Mouse (Mus musculus): ENCODE measurements around the gene Gm20481.
"Not testable (repeated sequence)": the region's sequence is repeated elsewhere in the genome, so short reads cannot be mapped to it uniquely, and the experiment has no call there.

Gm20481 gene

DNA sequence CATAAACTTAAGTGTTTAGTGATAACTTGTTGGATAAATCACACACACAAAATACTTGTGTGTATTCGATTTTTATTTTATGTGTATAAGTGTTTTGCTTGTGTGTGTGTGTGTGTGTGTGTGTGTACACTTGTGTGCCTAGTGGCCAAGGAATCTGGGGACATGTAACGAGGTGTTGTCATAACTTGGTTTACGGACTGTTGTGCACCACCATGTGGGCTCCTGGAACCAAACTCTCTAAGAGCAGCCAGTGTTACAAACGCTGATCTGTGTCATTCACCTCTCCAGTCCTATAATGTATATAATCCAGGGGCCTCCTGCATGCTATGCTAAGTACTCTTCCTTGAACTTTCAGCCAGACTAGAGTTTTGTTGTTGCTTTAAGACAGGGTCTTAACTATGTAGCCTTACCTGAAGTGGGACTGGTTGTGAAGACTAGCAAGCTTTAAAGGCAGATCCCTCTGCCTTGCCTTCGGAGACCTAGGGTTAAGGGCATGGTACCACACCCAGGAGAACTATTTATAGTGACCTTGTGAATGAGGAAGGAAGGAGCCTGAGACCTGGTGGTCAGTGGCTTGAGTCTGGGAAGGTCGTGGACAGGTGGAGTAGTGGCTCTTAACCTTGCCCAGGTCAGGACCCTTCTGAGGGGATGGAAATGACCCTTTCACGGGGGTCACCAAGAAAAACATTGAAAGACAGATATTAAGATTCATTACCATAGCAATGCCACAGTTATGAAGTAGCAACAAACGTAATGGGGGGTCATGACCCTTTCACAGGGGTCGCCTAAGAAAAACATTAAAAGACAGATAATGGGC lies 33.5 kb downstream of the Gm20481 start:
- DNase-seq (ENCODE audit: low read depth), result peak; percentile 41

DNA sequence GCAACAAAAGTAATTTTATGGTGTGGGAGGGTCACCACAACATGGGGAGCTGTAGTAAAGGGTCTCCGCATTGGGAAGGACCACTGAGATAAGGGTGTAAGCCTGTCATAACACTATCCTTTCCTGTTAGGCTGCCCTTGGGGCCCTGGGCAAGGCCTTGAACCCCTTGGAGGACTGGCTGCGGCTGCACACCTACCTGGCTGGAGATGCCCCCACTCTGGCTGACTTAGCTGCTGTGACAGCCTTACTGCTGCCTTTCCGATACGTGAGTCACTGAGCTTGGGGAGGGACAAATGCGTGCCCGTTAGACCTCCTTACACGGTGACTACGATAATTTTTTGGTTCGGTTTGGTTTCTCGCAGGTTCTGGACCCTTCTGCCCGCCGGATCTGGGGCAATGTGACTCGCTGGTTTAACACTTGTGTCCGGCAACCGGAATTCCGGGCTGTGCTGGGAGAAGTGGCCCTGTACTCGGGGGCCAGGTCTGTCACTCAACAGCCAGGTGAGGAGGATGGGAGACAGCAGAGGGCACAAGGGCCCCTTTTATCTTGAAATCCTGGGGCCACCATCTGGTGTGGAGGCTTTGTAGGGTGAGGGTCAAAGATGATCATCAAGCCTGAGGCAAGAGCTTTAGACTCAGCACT lies 34.5 kb downstream of the Gm20481 start:
- DNase-seq (ENCODE audit: low read depth), result no peak

GRCm38 (mm10) chr17:35005158-35005557 lies 35.4 kb downstream of the Gm20481 start:
- no peak for DNase-seq (ENCODE audit: low read depth)

DNA sequence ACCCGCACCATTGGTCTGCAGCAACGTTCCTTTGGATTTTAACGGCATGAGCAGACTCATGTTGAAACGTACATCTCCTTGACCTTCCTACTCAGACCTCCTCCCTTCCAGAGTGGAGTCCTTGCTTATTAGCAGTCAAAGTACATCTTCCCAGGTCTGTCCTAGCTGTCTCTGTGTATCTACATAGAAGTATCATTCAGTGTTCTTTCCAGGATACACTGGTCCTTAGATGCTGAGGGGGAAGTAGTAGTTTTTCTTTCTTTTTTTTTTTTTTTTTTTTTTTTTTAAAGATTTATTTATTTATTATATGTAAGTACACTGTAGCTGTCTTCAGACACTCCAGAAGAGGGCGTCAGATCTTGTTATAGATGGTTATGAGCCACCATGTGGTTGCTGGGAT lies 36.2 kb downstream of the Gm20481 start:
- DNase-seq (ENCODE audit: low read depth), result not testable (repeated sequence)

DNA sequence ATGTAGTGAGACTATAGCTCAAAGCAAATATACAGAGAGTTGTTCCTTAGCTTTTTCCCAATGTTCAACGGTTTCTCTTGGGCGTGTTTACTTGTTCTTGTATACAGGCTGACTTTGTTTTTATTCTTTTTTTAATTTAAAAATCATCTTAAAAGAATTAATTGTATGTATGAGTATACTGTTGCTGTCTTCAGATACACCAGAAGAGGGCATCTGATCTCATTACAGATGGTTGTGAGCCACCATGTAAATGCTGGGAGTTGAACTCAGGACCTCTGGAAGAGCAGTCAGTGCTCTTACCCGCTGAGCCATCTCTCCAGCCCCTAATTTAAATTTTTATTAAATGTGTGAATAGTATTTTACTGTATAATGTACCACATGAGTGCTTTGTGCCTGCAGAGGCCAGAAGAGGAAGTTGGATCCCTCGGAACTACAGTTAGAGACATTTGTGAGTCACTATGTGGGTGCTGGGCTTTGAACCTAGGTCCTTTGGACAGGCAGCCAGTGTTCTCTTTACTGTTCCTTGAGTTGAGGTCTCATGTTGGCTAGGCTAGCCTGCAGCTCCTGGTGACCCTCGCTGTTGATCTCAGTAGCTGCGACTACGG lies 37.8 kb downstream of the Gm20481 start:
- DNase-seq (ENCODE audit: low read depth), result no peak

GRCm38 (mm10) chr17:35009586-35009985 lies 39.9 kb downstream of the Gm20481 start:
- no peak for DNase-seq (ENCODE audit: low read depth)

- no peak for DNase-seq (ENCODE audit: low read depth)
Observed at GRCm38 (mm10) chr17:35011440-35011839, 41.7 kb downstream of the Gm20481 start.

GRCm38 (mm10) chr17:35012430-35012829 lies 42.7 kb downstream of the Gm20481 start:
- no peak for DNase-seq (ENCODE audit: low read depth)

- DNase-seq (ENCODE audit: low read depth), result no peak
Observed at GRCm38 (mm10) chr17:35013221-35013620, 43.5 kb downstream of the Gm20481 start.

GRCm38 (mm10) chr17:35015296-35015695 lies 45.6 kb downstream of the Gm20481 start:
- DNase-seq (ENCODE audit: low read depth), result no peak

- no peak for DNase-seq (ENCODE audit: low read depth)
Observed at GRCm38 (mm10) chr17:35016376-35016775, 46.7 kb downstream of the Gm20481 start, which contains the start of gene Vwa7. TSS of gene Vwa7 (plus strand) at chr17:35016579.

DNA sequence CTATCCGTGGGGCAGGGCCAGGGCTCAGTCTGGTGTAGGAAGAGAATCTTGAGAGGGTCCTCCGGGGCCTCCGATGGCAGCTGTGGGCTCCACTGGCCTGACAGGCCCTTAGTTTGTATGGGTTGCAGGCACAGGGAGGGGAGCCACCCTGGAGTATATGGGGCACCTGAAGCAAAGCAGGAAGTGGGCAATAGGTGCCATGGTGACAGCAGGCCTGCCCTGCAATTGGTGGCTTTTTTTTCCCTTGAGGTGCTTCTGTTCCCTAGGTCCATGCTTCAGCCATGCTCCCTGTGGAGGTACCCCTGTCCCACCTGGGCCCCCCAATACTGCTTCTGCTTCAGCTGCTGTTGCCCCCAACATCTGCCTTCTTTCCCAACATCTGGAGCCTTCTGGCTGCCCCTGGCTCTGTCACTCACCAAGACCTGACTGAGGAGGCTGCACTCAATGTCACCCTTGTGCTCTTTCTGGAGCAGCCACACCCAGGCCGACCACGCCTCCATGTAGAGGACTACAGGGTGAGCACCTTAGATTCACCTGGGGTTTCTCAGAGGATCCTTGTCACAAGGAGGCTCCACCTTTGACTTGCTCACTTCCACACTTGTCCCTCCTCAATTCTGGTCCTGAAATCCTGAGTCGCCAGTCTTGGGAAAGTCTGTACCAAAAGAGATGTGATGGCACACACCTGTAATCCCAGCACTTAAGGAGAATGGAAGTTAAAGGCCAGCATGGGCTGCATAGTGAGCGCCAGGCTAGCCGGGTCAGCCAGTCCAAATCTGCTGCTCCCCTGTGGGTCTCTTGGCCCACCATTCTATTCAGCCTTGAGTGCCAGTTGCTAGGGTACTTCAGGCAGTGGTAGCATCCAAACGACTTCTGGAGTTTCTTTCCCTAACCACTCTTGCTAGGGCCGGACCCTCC lies 47.3 kb downstream of the Gm20481 start:
- DNase-seq (ENCODE audit: low read depth), result peak; percentile 46

DNA sequence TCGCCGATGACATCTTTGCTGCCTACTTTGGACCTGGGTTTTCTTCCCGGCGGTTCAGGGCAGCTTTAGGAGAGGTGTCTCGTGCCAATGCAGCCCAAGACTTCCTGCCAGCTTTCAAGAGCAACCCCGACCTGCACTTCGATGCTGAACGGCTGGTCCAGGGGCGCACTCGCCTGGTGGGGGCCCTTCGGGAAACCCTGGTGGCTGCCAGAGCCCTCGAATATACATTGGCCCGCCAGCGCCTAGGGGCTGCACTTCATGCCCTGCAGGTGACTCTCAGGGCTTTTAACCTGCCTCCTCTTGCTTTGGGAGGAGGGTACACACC lies 48.0 kb downstream of the Gm20481 start:
- DNase-seq (ENCODE audit: low read depth), result no peak

GRCm38 (mm10) chr17:35018171-35018570 lies 48.5 kb downstream of the Gm20481 start:
- no peak for DNase-seq (ENCODE audit: low read depth)

- no peak for DNase-seq (ENCODE audit: low read depth)
Observed at GRCm38 (mm10) chr17:35019894-35020293, 50.2 kb downstream of the Gm20481 start.

GRCm38 (mm10) chr17:35020551-35020950 lies 50.8 kb downstream of the Gm20481 start:
- no peak for DNase-seq (ENCODE audit: low read depth)

DNA sequence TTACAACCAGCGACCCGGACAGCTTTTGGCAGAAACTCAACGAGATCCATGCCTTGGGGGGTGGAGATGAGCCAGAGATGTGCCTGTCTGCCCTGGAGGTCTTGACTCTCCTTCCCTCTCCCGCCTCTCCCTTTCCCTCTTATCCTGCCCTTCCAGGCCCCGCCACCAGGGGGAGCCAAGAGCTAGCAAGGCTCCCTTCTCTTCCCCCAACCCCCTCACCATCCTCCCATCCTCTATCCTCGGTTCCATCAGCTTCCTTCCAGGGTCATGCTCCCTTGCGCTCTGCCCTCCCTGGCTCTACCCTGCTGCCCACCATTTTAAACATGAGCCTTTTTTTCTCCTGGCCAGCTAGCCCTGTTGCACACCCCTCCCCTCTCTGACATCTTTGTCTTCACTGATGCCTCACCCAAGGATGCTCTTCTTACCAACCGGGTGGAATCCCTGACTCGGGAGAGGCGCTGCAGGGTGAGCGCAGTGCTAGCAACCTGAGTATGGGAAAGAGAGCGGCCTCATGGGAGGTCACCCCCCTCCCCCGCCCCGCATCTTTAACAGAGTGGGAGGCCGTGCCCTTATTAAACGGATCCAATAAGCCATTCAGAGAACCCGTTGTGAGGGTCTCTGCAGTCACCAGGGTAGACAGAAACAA lies 51.6 kb downstream of the Gm20481 start:
- DNase-seq (ENCODE audit: low read depth), result peak; percentile 92
